Mouse (Mus musculus): ENCODE results near the gene Epha2. TPM values are rescaled to one million over a fixed set of nuclear protein-coding genes. Genes with fewer than 3 reads are reported as not detected.

Epha2 gene
- polyA plus RNA-seq, 1 experiment from 2014 or later = 1.0 TPM

DNA sequence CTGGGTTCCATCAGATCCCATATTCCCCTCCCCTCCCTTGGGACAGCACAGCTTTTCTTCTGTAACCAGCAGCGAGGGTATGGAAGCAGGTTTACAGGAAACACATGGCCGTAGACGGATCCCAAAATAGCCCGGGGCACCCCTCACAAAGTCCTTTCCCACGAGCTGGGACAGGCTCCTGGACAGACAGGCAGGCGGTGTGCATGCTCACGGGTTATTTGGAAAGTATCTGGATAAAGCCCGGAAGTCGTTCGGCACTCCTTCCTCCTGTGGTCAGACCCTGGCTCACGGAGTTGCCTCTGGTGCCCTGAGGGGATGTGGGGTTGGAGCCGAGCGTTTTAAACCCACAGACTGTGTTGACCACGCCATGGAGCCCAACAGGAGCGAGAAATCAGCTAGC is 24.6 kb downstream of the Epha2 start:
- no peaks in the 10 kb centered on the region for H3K27me3 ChIP-seq (ENCODE audit: control insufficient read depth, insufficient read depth, low read depth, low read length)
- H3K36me3 ChIP-seq (ENCODE audit: control insufficient read depth, insufficient read depth, low read length) = no peaks in the 10 kb centered on the region
- H3K4me2 ChIP-seq (ENCODE audit: low read length) = no peak overlapping the region
- no peaks in the 10 kb centered on the region for H3K4me1 ChIP-seq (ENCODE audit: control insufficient read depth, insufficient read depth, low read length)
- H3K27ac ChIP-seq (ENCODE audit: low read length) = no peak overlapping the region
- no peak overlapping the region for H3K9ac ChIP-seq (ENCODE audit: low read depth, low read length)
- H3K9me3 ChIP-seq (replicated peaks; ENCODE audit: control insufficient read depth, low read length, poor library complexity, severe bottlenecking) = no peaks in the 10 kb centered on the region
- 81% methylated on average over 15 of the region's 15 CpGs for WGBS
- H3K4me3 ChIP-seq (ENCODE audit: low read depth, low read length) = no peak overlapping the region
- ATAC-seq = no peak

- WGBS = 78% methylated on average over 4 of the region's 4 CpGs
- ATAC-seq = no peak
Observed at GRCm38 (mm10) chr4:141327075-141327474, 26.0 kb downstream of the Epha2 start.

DNA sequence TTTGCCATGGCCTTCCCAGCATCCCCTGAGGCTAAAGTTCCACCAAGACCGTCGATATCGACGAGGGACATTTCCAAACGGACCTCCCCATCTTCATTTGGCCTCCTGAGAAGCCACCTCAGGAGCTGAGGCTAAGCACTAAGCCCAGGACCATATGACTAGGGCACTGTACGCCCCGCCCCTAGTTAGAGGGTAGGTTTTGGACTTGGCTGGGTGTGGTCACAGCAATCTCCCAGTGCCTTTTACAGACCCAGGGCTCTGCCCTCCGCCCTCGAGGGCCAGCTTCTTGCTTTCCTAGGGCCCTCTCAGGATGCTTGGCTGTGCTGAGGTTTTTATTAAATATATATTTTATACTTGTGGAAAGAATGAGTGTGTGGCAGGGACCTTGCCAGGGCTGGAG is 27.7 kb downstream of the Epha2 start:
- Histone ChIP-seq H3K36me3 (ENCODE audit: control insufficient read depth, insufficient read depth, low read length) (no peaks in the 10 kb centered on the region), H3K4me3 (ENCODE audit: low read depth, low read length) (no peak overlapping the region), H3K4me2 (ENCODE audit: low read length) (no peak overlapping the region), H3K9ac (ENCODE audit: low read depth, low read length) (no peak overlapping the region), H3K4me1 (ENCODE audit: control insufficient read depth, insufficient read depth, low read length) (no peaks in the 10 kb centered on the region), H3K27me3 (ENCODE audit: control insufficient read depth, insufficient read depth, low read depth, low read length) (no peaks in the 10 kb centered on the region), H3K9me3 (replicated peaks; ENCODE audit: control insufficient read depth, low read length, poor library complexity, severe bottlenecking) (no peaks in the 10 kb centered on the region), H3K27ac (ENCODE audit: low read length) (no peak overlapping the region)
- WGBS = 92% methylated on average over 9 of the region's 9 CpGs
- ATAC-seq = no peak

More at GRCm38 (mm10) chr4:141327075-141327474, 26.0 kb downstream of the Epha2 start:
- no peak overlapping the region for H3K9ac ChIP-seq (ENCODE audit: low read depth, low read length)
- H3K4me1 ChIP-seq (ENCODE audit: control insufficient read depth, insufficient read depth, low read length) = no peaks in the 10 kb centered on the region
- H3K27ac ChIP-seq (ENCODE audit: low read length) = no peak overlapping the region
- no peaks in the 10 kb centered on the region for H3K9me3 ChIP-seq (replicated peaks; ENCODE audit: control insufficient read depth, low read length, poor library complexity, severe bottlenecking)
- no peaks in the 10 kb centered on the region for H3K27me3 ChIP-seq (ENCODE audit: control insufficient read depth, insufficient read depth, low read depth, low read length)
- H3K4me2 ChIP-seq (ENCODE audit: low read length) = no peak overlapping the region
- H3K4me3 ChIP-seq (ENCODE audit: low read depth, low read length) = no peak overlapping the region
- H3K36me3 ChIP-seq (ENCODE audit: control insufficient read depth, insufficient read depth, low read length) = no peaks in the 10 kb centered on the region

DNA sequence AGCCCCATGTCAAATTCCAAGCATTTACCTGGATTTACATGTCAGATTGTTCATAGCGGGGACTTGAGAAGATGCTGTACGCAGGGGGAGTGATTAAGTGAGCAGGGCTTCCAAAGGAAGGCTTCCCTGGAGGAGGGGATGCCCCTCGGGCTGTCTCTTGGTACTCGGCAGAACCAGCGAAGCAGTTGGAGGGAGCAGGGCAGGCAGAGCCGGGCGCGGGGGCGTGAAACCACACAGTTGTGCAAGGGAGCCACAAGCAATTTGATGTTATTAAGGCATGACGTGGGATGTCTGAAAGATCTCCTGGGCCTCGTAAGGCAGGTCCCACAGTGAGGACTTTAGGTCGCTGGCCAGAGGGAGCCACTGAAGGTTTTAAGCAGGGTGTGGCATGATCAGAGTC is 28.9 kb downstream of the Epha2 start:
- Histone ChIP-seq H3K4me2 (ENCODE audit: low read length) (no peak overlapping the region), H3K4me1 (ENCODE audit: control insufficient read depth, insufficient read depth, low read length) (peaks cover 4% of the 10 kb centered on the region), H3K4me3 (ENCODE audit: low read depth, low read length) (no peak overlapping the region), H3K9me3 (replicated peaks; ENCODE audit: control insufficient read depth, low read length, poor library complexity, severe bottlenecking) (no peaks in the 10 kb centered on the region), H3K36me3 (ENCODE audit: control insufficient read depth, insufficient read depth, low read length) (no peaks in the 10 kb centered on the region), H3K9ac (ENCODE audit: low read depth, low read length) (no peak overlapping the region), H3K27ac (ENCODE audit: low read length) (no peak overlapping the region), H3K27me3 (ENCODE audit: control insufficient read depth, insufficient read depth, low read depth, low read length) (no peaks in the 10 kb centered on the region)
- no peak for ATAC-seq
- WGBS = 69% methylated on average over 12 of the region's 12 CpGs

DNA sequence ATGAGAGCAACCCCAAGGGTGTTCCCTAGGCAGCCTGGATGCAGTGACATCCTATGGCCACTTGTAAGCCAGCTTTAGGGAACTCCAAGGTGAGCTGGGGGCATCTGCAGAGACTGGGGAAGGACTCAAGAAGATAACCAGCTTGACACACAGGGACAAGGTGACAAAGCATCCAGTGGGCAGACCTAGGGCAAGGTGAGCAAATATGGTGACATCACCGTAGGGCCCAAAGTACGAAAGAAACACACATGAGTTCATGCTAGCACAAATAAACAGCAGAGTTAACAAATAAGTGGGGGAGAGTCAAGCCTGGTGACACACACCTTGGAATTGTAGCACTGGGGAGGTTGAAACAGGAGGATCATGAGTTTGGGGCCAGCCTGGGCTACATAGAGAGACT is 30.4 kb downstream of the Epha2 start:
- 100% methylated on average over 2 of the region's 2 CpGs for WGBS
- no peaks in the 10 kb centered on the region for H3K36me3 ChIP-seq (ENCODE audit: control insufficient read depth, insufficient read depth, low read length)
- H3K4me3 ChIP-seq (ENCODE audit: low read depth, low read length) = no peak overlapping the region
- no peaks in the 10 kb centered on the region for H3K9me3 ChIP-seq (replicated peaks; ENCODE audit: control insufficient read depth, low read length, poor library complexity, severe bottlenecking)
- peaks cover 10% of the 10 kb centered on the region for H3K4me1 ChIP-seq (ENCODE audit: control insufficient read depth, insufficient read depth, low read length)
- H3K27me3 ChIP-seq (ENCODE audit: control insufficient read depth, insufficient read depth, low read depth, low read length) = no peaks in the 10 kb centered on the region
- ATAC-seq = no peak
- H3K27ac ChIP-seq (ENCODE audit: low read length) = no peak overlapping the region
- no peak overlapping the region for H3K4me2 ChIP-seq (ENCODE audit: low read length)
- H3K9ac ChIP-seq (ENCODE audit: low read depth, low read length) = no peak overlapping the region

DNA sequence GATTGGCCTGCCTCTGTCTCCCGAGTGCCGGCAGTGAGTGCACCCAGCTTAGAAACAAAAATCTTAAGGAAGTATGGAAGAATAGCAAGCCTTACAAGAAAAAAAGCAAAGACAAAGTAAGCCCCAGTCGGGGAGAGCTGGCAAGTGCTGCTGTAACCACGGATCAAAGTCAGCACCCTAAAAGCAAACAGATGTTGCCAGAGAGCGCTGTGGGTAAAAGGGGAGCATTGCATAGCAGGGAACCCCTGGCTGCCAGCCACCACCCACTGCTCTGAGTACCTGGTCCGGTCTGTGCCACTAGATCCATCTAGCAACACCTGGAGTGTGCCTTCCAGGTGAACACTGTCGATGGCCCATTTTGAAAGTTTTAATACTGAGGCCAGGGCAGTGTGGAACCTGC is 31.2 kb downstream of the Epha2 start:
- H3K4me2 ChIP-seq (ENCODE audit: low read length) = no peak overlapping the region
- H3K27ac ChIP-seq (ENCODE audit: low read length) = no peak overlapping the region
- whole genome bisulfite sequencing = 90% methylated on average over 7 of the region's 7 CpGs
- no peak for ATAC-seq
- no peak overlapping the region for H3K4me3 ChIP-seq (ENCODE audit: low read depth, low read length)
- peaks cover 10% of the 10 kb centered on the region for H3K4me1 ChIP-seq (ENCODE audit: control insufficient read depth, insufficient read depth, low read length)
- H3K36me3 ChIP-seq (ENCODE audit: control insufficient read depth, insufficient read depth, low read length) = no peaks in the 10 kb centered on the region
- no peaks in the 10 kb centered on the region for H3K27me3 ChIP-seq (ENCODE audit: control insufficient read depth, insufficient read depth, low read depth, low read length)
- no peak overlapping the region for H3K9ac ChIP-seq (ENCODE audit: low read depth, low read length)
- H3K9me3 ChIP-seq (replicated peaks; ENCODE audit: control insufficient read depth, low read length, poor library complexity, severe bottlenecking) = no peaks in the 10 kb centered on the region

DNA sequence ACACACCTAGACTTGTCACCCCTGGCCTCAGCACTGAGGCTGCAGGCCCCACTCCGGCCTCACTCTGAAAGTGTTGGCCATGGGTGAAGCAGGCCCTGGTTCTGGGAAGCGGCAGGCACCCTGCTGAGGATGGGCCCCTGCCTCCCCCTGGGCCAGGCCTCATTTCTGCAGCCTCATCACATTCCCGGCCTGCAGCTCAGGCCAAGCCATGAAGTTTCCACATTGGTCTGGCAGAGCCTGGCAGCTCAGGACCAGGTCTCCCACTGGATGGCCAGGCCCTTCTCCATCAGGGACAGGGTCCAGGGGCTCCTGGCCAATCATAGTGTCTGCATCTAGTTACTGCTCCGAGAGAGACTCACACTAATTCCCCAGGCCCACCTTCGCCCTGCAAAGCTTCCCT is 33.7 kb downstream of the Epha2 start:
- H3K27ac ChIP-seq (ENCODE audit: low read length) = peak overlapping the region; percentile 57
- no peaks in the 10 kb centered on the region for H3K36me3 ChIP-seq (ENCODE audit: control insufficient read depth, insufficient read depth, low read length)
- H3K9me3 ChIP-seq (replicated peaks; ENCODE audit: control insufficient read depth, low read length, poor library complexity, severe bottlenecking) = no peaks in the 10 kb centered on the region
- no peaks in the 10 kb centered on the region for H3K27me3 ChIP-seq (ENCODE audit: control insufficient read depth, insufficient read depth, low read depth, low read length)
- H3K4me2 ChIP-seq (ENCODE audit: low read length) = no peak overlapping the region
- H3K4me3 ChIP-seq (ENCODE audit: low read depth, low read length) = no peak overlapping the region
- peak; percentile 21; the same call in 1 of the 2 replicates for ATAC-seq
- WGBS = 43% methylated on average over 5 of the region's 5 CpGs
- H3K9ac ChIP-seq (ENCODE audit: low read depth, low read length) = peak overlapping the region; percentile 34; the same call in 1 of the 2 replicates
- peaks cover 15% of the 10 kb centered on the region for H3K4me1 ChIP-seq (ENCODE audit: control insufficient read depth, insufficient read depth, low read length)

GRCm38 (mm10) chr4:141335263-141335796 is 34.3 kb downstream of the Epha2 start:
- H3K27ac ChIP-seq (ENCODE audit: low read length) = peak overlapping the region; percentile 47; the same call in 1 of the 2 replicates
- no peaks in the 10 kb centered on the region for H3K27me3 ChIP-seq (ENCODE audit: control insufficient read depth, insufficient read depth, low read depth, low read length)
- no peaks in the 10 kb centered on the region for H3K36me3 ChIP-seq (ENCODE audit: control insufficient read depth, insufficient read depth, low read length)
- no peak overlapping the region for H3K4me2 ChIP-seq (ENCODE audit: low read length)
- 2% methylated on average over 3 of the region's 3 CpGs for WGBS
- no peak overlapping the region for H3K9ac ChIP-seq (ENCODE audit: low read depth, low read length)
- peaks cover 15% of the 10 kb centered on the region for H3K4me1 ChIP-seq (ENCODE audit: control insufficient read depth, insufficient read depth, low read length)
- no peak overlapping the region for H3K4me3 ChIP-seq (ENCODE audit: low read depth, low read length)
- H3K9me3 ChIP-seq (replicated peaks; ENCODE audit: control insufficient read depth, low read length, poor library complexity, severe bottlenecking) = no peaks in the 10 kb centered on the region
- peak; percentile 75 for ATAC-seq

GRCm38 (mm10) chr4:141336196-141336595 is 35.2 kb downstream of the Epha2 start:
- Histone ChIP-seq H3K4me1 (ENCODE audit: control insufficient read depth, insufficient read depth, low read length) (peaks cover 15% of the 10 kb centered on the region), H3K4me2 (ENCODE audit: low read length) (no peak overlapping the region), H3K4me3 (ENCODE audit: low read depth, low read length) (no peak overlapping the region), H3K9ac (ENCODE audit: low read depth, low read length) (no peak overlapping the region), H3K36me3 (ENCODE audit: control insufficient read depth, insufficient read depth, low read length) (no peaks in the 10 kb centered on the region), H3K27me3 (ENCODE audit: control insufficient read depth, insufficient read depth, low read depth, low read length) (no peaks in the 10 kb centered on the region), H3K9me3 (replicated peaks; ENCODE audit: control insufficient read depth, low read length, poor library complexity, severe bottlenecking) (no peaks in the 10 kb centered on the region), H3K27ac (ENCODE audit: low read length) (peak overlapping the region; percentile 47; the same call in 1 of the 2 replicates)
- no peak for ATAC-seq
- WGBS = 39% methylated on average over 6 of the region's 6 CpGs
